Mouse (Mus musculus) heart, postnatal 36 days (tissue): Measurements from ENCODE around the gene Gm2381. TPM values are rescaled to one million over a fixed set of nuclear protein-coding genes. Genes with fewer than 3 reads are reported as not detected.
"Not testable (repeated sequence)": the region's sequence is repeated elsewhere in the genome, so short reads cannot be mapped to it uniquely, and the experiment has no call there.

Experiments
- DNase-seq, 2 experiments: peaks; one replicate each; pipeline ENCODE4 v3.0.0; 2021 to 2022
- intact Hi-C: fragments of 180-260 bp; cut with DNase I; formaldehyde crosslinking; loops from one replicate; pipeline ENCODE4 v1.15.1; 2025
- total RNA-seq, 2 experiments: library from RNA; stranded (reverse); gene quantifications; 2 replicates each; pipeline ENCODE4 v1.2.3; 2021

The Gm2381 gene
- total RNA-seq: under 1 TPM in 1 of 2 experiments, not detected in 1; 0.11 TPM

- DNase-seq, intact Hi-C loops: not testable (repeated sequence)
These were observed at the start of gene Gm2381 for GRCm38 (mm10) chr7:42866801-42867458. TSS of gene Gm2381 (minus strand) at chr7:42867234.

GRCm38 (mm10) chr7:42898067-42898466, 31.0 kb upstream of the Gm2381 start:
- intact Hi-C loops, DNase-seq: not testable (repeated sequence)

- intact Hi-C loops: no loop called here
- no peak for DNase-seq
These were observed 11.1 kb upstream of the Gm2381 start for GRCm38 (mm10) chr7:42878090-42878489.

- DNase-seq, intact Hi-C loops: not testable (repeated sequence)
These were observed 28.7 kb downstream of the Gm2381 start for GRCm38 (mm10) chr7:42838366-42838765.

GRCm38 (mm10) chr7:42832221-42832620, 34.8 kb downstream of the Gm2381 start:
- intact Hi-C loops: no loop called here
- no peak for DNase-seq

GRCm38 (mm10) chr7:42793425-42793824, 73.6 kb downstream of the Gm2381 start, which contains the start of gene Vmn2r62:
TSS of gene Vmn2r62 (minus strand) at chr7:42793525.
- intact Hi-C loops, DNase-seq: not testable (repeated sequence)

Other genes with a start within 250 kb of the Gm2381 start
- gene Zfp976, start 224.6 kb downstream of the Gm2381 start, total RNA-seq: 1 to 10 TPM; 2.2 TPM
- 1 to 10 TPM; 5.5 to 5.6 TPM for gene Zfp975, start 174.5 kb downstream of the Gm2381 start, total RNA-seq
- not detected for gene Gm17067, start 140.2 kb downstream of the Gm2381 start, total RNA-seq
- not detected for gene Vmn2r62, start 73.7 kb downstream of the Gm2381 start, total RNA-seq
- not detected for gene Vmn2r63, start 66.6 kb upstream of the Gm2381 start, total RNA-seq
- gene Gm9268, start 151.5 kb upstream of the Gm2381 start, total RNA-seq: not detected
- gene Zfp936, start 247.0 kb upstream of the Gm2381 start, total RNA-seq: not detected